In the genomic region with DNA sequence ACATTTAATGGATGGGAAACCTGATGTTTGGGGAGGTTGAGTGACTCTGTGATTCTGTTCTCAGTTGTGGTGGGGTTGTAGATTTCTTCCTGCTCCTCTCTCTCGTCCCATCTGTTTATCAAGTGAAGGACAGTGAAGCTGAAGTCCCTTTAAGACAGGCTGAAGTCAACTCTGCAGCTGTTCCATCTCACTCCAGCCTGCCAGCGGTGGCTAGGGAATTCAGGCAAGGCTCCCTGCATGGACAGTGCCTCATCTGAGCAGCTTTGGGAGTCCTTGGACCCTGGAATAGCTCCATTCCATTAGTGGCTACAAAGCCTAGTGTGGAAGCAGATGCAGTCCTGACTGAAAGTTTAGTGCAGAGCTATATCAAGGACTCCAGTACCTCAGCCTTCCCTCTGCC, we compare ENCODE assay signal across 22 mouse cellular contexts. TPM values are rescaled to one million over a fixed set of nuclear protein-coding genes. Genes with fewer than 3 reads are reported as not detected.
A peak's percentile ranks its signal among the peaks of the same experiment; 100 is the strongest.
DNase-seq lines count a peak whose midpoint lies in the region; ATAC-seq lines count a peak whose summit lies in the region.
"Had no signal": no experiment of that assay in that cellular context is flagged by ENCODE, and none has a peak within 500 bp of the region (broad histone marks: within the 10 kb centered on the region; RNA-seq: fewer than 3 reads in every experiment).

No protein-coding gene starts in this region.

- H3K4me2 ChIP-seq in heart, embryonic 12.5 days = no peak overlapping the region
- no peak overlapping the region for H3K4me2 ChIP-seq in hindbrain, embryonic 11.5 days (replicated peaks; ENCODE audit: low read depth, low read length)
- H3K4me2 ChIP-seq: hindbrain, embryonic 12.5 days; kidney, embryonic 15.5 days; limb, embryonic 15.5 days; neural tube, embryonic 12.5 days had no signal

- no peak overlapping the region for H3K4me3 ChIP-seq in heart, embryonic 12.5 days
- no peak overlapping the region for H3K4me3 ChIP-seq in hindbrain, embryonic 11.5 days (ENCODE audit: low read depth, low read length)
- H3K4me3 ChIP-seq: hindbrain, embryonic 12.5 days; kidney, embryonic 15.5 days; limb, embryonic 15.5 days; neural tube, embryonic 12.5 days had no signal

- intact Hi-C loops in heart, postnatal 25 days (cut with DNase I) = no loop called here

- no peaks in the 10 kb centered on the region; the same call in 1 of the 2 replicates for H3K27me3 ChIP-seq in heart, embryonic 12.5 days (replicated peaks)
- H3K27me3 ChIP-seq in hindbrain, embryonic 11.5 days (ENCODE audit: control insufficient read depth, insufficient read depth, low read length) = no peaks in the 10 kb centered on the region
- H3K27me3 ChIP-seq: CH12.LX; hindbrain, embryonic 12.5 days; kidney, embryonic 15.5 days; limb, embryonic 15.5 days; neural tube, embryonic 12.5 days had no signal

- DNase-seq in heart, adult 11 months = peak; percentile 97
- DNase-seq in urinary bladder, postnatal 14 days (ENCODE audit: low spot score) = peak; percentile 13
- no peak for DNase-seq in urinary bladder, postnatal 25 days (ENCODE audit: low spot score)
- DNase-seq in heart, postnatal 25 days (ENCODE audit: low spot score) = peak; percentile 46
- DNase-seq in ovary, adult 18-20 months (ENCODE audit: low spot score) = no peak
- no peak for DNase-seq in hindbrain, embryonic 11.5 days (ENCODE audit: low spot score)
- DNase-seq in adrenal gland, postnatal 4 days (ENCODE audit: low spot score in 2 of 2) = no peak
- DNase-seq: adrenal gland, postnatal 10 days; cerebellum, adult 18-20 months; cerebellum, postnatal 36 days had no signal

- H3K27ac ChIP-seq in heart, embryonic 12.5 days (ENCODE audit: poor library complexity, severe bottlenecking) = no peak overlapping the region
- H3K27ac ChIP-seq in hindbrain, embryonic 11.5 days (ENCODE audit: low read depth, low read length) = no peak overlapping the region
- H3K27ac ChIP-seq: hindbrain, embryonic 12.5 days; kidney, embryonic 15.5 days; limb, embryonic 15.5 days; neural tube, embryonic 12.5 days had no signal

- H3K9me3 ChIP-seq in heart, embryonic 12.5 days (replicated peaks) = no peaks in the 10 kb centered on the region
- H3K9me3 ChIP-seq in hindbrain, embryonic 11.5 days (ENCODE audit: control insufficient read depth, low read length) = no peaks in the 10 kb centered on the region
- H3K9me3 ChIP-seq: hindbrain, embryonic 12.5 days; kidney, embryonic 15.5 days; limb, embryonic 15.5 days; neural tube, embryonic 12.5 days had no signal

- no peak for ATAC-seq in heart, embryonic 12.5 days (ENCODE audit: insufficient number of reproducible peaks, low FRiP score)
- no peak for ATAC-seq in hindbrain, embryonic 11.5 days (ENCODE audit: low FRiP score)
- ATAC-seq: midbrain, embryonic 16.5 days had no signal

- peaks cover 6% of the 10 kb centered on the region for H3K4me1 ChIP-seq in heart, embryonic 12.5 days (replicated peaks)
- H3K4me1 ChIP-seq in hindbrain, embryonic 11.5 days (replicated peaks; ENCODE audit: control insufficient read depth, insufficient read depth, low read length) = no peaks in the 10 kb centered on the region
- H3K4me1 ChIP-seq: hindbrain, embryonic 12.5 days; kidney, embryonic 15.5 days; neural tube, embryonic 12.5 days had no signal

- no peak overlapping the region for H3K9ac ChIP-seq in heart, embryonic 12.5 days
- H3K9ac ChIP-seq in hindbrain, embryonic 11.5 days (ENCODE audit: low read depth, low read length) = no peak overlapping the region
- H3K9ac ChIP-seq: hindbrain, embryonic 12.5 days; kidney, embryonic 15.5 days; limb, embryonic 15.5 days; neural tube, embryonic 12.5 days had no signal

- no peaks in the 10 kb centered on the region for H3K36me3 ChIP-seq in heart, embryonic 12.5 days
- H3K36me3 ChIP-seq in hindbrain, embryonic 11.5 days (ENCODE audit: control insufficient read depth, insufficient read depth, low read length) = no peaks in the 10 kb centered on the region
- H3K36me3 ChIP-seq: hindbrain, embryonic 12.5 days; kidney, embryonic 15.5 days; limb, embryonic 15.5 days; neural tube, embryonic 12.5 days had no signal

- WGBS in heart, embryonic 12.5 days = 50% methylated on average over 2 of the region's 2 CpGs
- WGBS in hindbrain, embryonic 11.5 days = 64% methylated on average over 2 of the region's 2 CpGs

RNA-seq across cellular contexts. Expression of a gene that starts 3.3 kb away (rescaled TPM):
- 0.30 and 0.32 TPM in 2 replicates for polyA plus RNA-seq in heart, embryonic 12.5 days (2016; fragmentation: Nextera tagmentation; extraction: Ambion mirVana)
- total RNA-seq in heart, postnatal 25 days (2021) = not detected
- 0.64 and 0.73 TPM in 2 replicates for polyA plus RNA-seq in hindbrain, embryonic 11.5 days (2014; fragmentation: Nextera tagmentation; extraction: Ambion mirVana)
- total RNA-seq in adrenal gland, postnatal 4 days (2021) = not detected
- total RNA-seq: adrenal gland, postnatal 10 days; layer of hippocampus, postnatal 25 days; left cerebral cortex, postnatal 25 days; megakaryocyte-erythroid progenitor cell, adult 5-6 weeks had no signal
- polyA plus RNA-seq: gonadal fat pad, adult 2 months; kidney, embryonic 15.5 days; liver, embryonic 16.5 days had no signal

Comparison
In these comparisons a context has a peak if more than half of its experiments do, and no peak if none do; other contexts are left out.
1. DNase-seq: peak in heart, adult 11 months (single experiment), urinary bladder, postnatal 14 days (single experiment) and heart, postnatal 25 days (single experiment); none in urinary bladder, postnatal 25 days (single experiment), ovary, adult 18-20 months (single experiment), hindbrain, embryonic 11.5 days (single experiment) and adrenal gland, postnatal 4 days (0 of 2).